Mouse (Mus musculus) hematopoietic stem cell, adult 5-6 weeks (primary cell): ENCODE measurements at regions not wholly inside any gene's neighbourhood (a gene's known extent, or its start where the extent isn't known, plus 50 kb on each side); places are given as distances from the start of the nearest gene placed in this dataset.

Experiments
- ATAC-seq, 2 experiments: fragments of 125-278 bp in 1 of 2; replicated peaks in 1 of 2; 2 replicates each; pipeline ENCODE4 v1.8.0; 2016 to 2017; ENCODE audit warnings: inconsistent platforms in 2 of 2, mild to moderate bottlenecking in 2 of 2, moderate number of reproducible peaks in 2 of 2, low read depth in 1 of 2, moderate TSS enrichment in 1 of 2; ENCODE audit not compliant: low FRiP score in 2 of 2, poor library complexity in 2 of 2, severe bottlenecking in 2 of 2, insufficient read depth in 1 of 2, low TSS enrichment in 1 of 2

- no peak for ATAC-seq
Measured at GRCm38 (mm10) chrX:21558318-21558717, 74.0 kb downstream of the Agtr2 start.

GRCm38 (mm10) chrX:21566669-21567068 lies 82.3 kb downstream of the Agtr2 start:
- peak; percentile 48 to 65; a peak in 3 of 4 replicates for ATAC-seq

GRCm38 (mm10) chrX:21567530-21567929 lies 83.2 kb downstream of the Agtr2 start:
- ATAC-seq = no peak

GRCm38 (mm10) chrX:21567971-21568370 lies 83.6 kb downstream of the Agtr2 start:
- no peak for ATAC-seq

- ATAC-seq = no peak
Measured at GRCm38 (mm10) chrX:21579945-21580344, 95.6 kb downstream of the Agtr2 start.

GRCm38 (mm10) chrX:21586030-21586429 lies 101.7 kb downstream of the Agtr2 start:
- no peak for ATAC-seq

- no peak for ATAC-seq
Measured at GRCm38 (mm10) chrX:21589811-21590210, 105.5 kb downstream of the Agtr2 start.
